Mouse (Mus musculus): Measurements from ENCODE around the gene Xrn1.
A peak's percentile ranks its signal among the peaks of the same experiment; 100 is the strongest.
"Not testable (repeated sequence)": the region's sequence is repeated elsewhere in the genome, so short reads cannot be mapped to it uniquely, and the experiment has no call there.

The Xrn1 gene

GRCm38 (mm10) chr9:95954585-95955461 lies at the start of gene Xrn1:
Xrn1 (plus strand) TSS chr9:95954760.
- DNase-seq (ENCODE audit: low read depth, low spot score) = peak; percentile 92

- no peak for DNase-seq (ENCODE audit: low read depth, low spot score)
These were observed 21.7 kb upstream of the Xrn1 start for GRCm38 (mm10) chr9:95932855-95933254.

GRCm38 (mm10) chr9:95953658-95954057 lies 902 bp upstream of the Xrn1 start:
- no peak for DNase-seq (ENCODE audit: low read depth, low spot score)

- DNase-seq (ENCODE audit: low read depth, low spot score) = no peak
These were observed 355 bp upstream of the Xrn1 start for GRCm38 (mm10) chr9:95954226-95954584.

- no peak for DNase-seq (ENCODE audit: low read depth, low spot score)
These were observed 3.1 kb downstream of the Xrn1 start for GRCm38 (mm10) chr9:95957611-95958010.

GRCm38 (mm10) chr9:95958041-95958730 lies 3.6 kb downstream of the Xrn1 start:
- DNase-seq (ENCODE audit: low read depth, low spot score) = no peak

GRCm38 (mm10) chr9:95958731-95959105 lies 4.2 kb downstream of the Xrn1 start:
- not testable (repeated sequence) for DNase-seq (ENCODE audit: low read depth, low spot score)

GRCm38 (mm10) chr9:95959246-95959645 lies 4.7 kb downstream of the Xrn1 start:
- DNase-seq (ENCODE audit: low read depth, low spot score) = no peak

GRCm38 (mm10) chr9:95959732-95960428 lies 5.3 kb downstream of the Xrn1 start:
- DNase-seq (ENCODE audit: low read depth, low spot score) = no peak

- DNase-seq (ENCODE audit: low read depth, low spot score) = no peak
These were observed 6.5 kb downstream of the Xrn1 start for GRCm38 (mm10) chr9:95961058-95961457.

GRCm38 (mm10) chr9:95964037-95964436 lies 9.5 kb downstream of the Xrn1 start:
- DNase-seq (ENCODE audit: low read depth, low spot score) = no peak

GRCm38 (mm10) chr9:95978279-95978678 lies 23.7 kb downstream of the Xrn1 start:
- DNase-seq (ENCODE audit: low read depth, low spot score) = no peak

- no peak for DNase-seq (ENCODE audit: low read depth, low spot score)
These were observed 25.3 kb downstream of the Xrn1 start for GRCm38 (mm10) chr9:95979896-95980295.

GRCm38 (mm10) chr9:95992255-95992654 lies 37.7 kb downstream of the Xrn1 start:
- DNase-seq (ENCODE audit: low read depth, low spot score) = no peak

GRCm38 (mm10) chr9:96004455-96004854 lies 49.9 kb downstream of the Xrn1 start:
- no peak for DNase-seq (ENCODE audit: low read depth, low spot score)

GRCm38 (mm10) chr9:96010664-96011063 lies 56.1 kb downstream of the Xrn1 start:
- DNase-seq (ENCODE audit: low read depth, low spot score) = no peak

GRCm38 (mm10) chr9:96023921-96024320 lies 69.4 kb downstream of the Xrn1 start:
- no peak for DNase-seq (ENCODE audit: low read depth, low spot score)

- DNase-seq (ENCODE audit: low read depth, low spot score) = no peak
These were observed 73.4 kb downstream of the Xrn1 start for GRCm38 (mm10) chr9:96027913-96028312.

GRCm38 (mm10) chr9:96028818-96029217 lies 74.3 kb downstream of the Xrn1 start:
- peak; percentile 5 for DNase-seq (ENCODE audit: low read depth, low spot score)

GRCm38 (mm10) chr9:96029886-96030285 lies 75.3 kb downstream of the Xrn1 start:
- no peak for DNase-seq (ENCODE audit: low read depth, low spot score)

GRCm38 (mm10) chr9:96035371-96036086 lies 81.0 kb downstream of the Xrn1 start:
- DNase-seq (ENCODE audit: low read depth, low spot score) = no peak

GRCm38 (mm10) chr9:96044214-96044613 lies 89.7 kb downstream of the Xrn1 start:
- no peak for DNase-seq (ENCODE audit: low read depth, low spot score)
